Mouse (Mus musculus): ENCODE results near the gene Atxn7l3b.

- TF ChIP-seq POLR2A (IDR thresholded peaks at IDR 0.05; ENCODE audit: insufficient read depth, low read depth, low read length): no peak
- TF ChIP-seq CTCF (IDR thresholded peaks at IDR 0.05): no peak
Measured at GRCm38 (mm10) chr10:112876655-112877393, 52.0 kb downstream of the Atxn7l3b start.

Data from heart, adult 2 months (tissue).